Mouse (Mus musculus) CH12.LX (cell line): ENCODE data around the gene Gins3. TPM values are rescaled to one million over a fixed set of nuclear protein-coding genes. Genes with fewer than 3 reads are reported as not detected.

Experiments used
- DNase-seq: peaks from one replicate; pipeline ENCODE4 v3.0.0-alpha.2; 2013; ENCODE audit errors: extremely low read depth
- H3K27ac ChIP-seq: 2 replicates; pipeline ENCODE4 v1.5.1; 2012; ENCODE audit warnings: low read depth, mild to moderate bottlenecking, control low read depth, moderate library complexity; ENCODE audit not compliant: insufficient read depth
- H3K27me3 ChIP-seq: replicated peaks from 2 replicates; pipeline ENCODE3; 2012; ENCODE audit warnings: inconsistent platforms
- H3K36me3 ChIP-seq, 2 experiments: replicated peaks in 1 of 2; 2 replicates each; pipeline versions ENCODE3 to v1.6.1; 2012; ENCODE audit warnings: inconsistent platforms in 1 of 2, low read length in 1 of 2, mild to moderate bottlenecking in 1 of 2, mixed read lengths in 1 of 2, moderate library complexity in 1 of 2; ENCODE audit not compliant: control insufficient read depth in 1 of 2, insufficient read depth in 1 of 2
- H3K4me1 ChIP-seq, 2 experiments: 2 replicates each; pipeline ENCODE4 v1.6.1; 2012; ENCODE audit warnings: inconsistent platforms in 1 of 2, moderate library complexity in 1 of 2; ENCODE audit not compliant: insufficient read depth in 2 of 2, control insufficient read depth in 1 of 2
- H3K4me2 ChIP-seq: 2 replicates; pipeline ENCODE4 v1.6.1; 2012; ENCODE audit warnings: low read depth, mild to moderate bottlenecking, control low read depth; ENCODE audit not compliant: poor library complexity, insufficient read depth, severe bottlenecking
- H3K4me3 ChIP-seq, 3 experiments: fragments of 150-350 bp in 1 of 3; sonication (generic) in 1 of 3; replicated peaks in 1 of 3; 2 replicates each; pipeline versions ENCODE3 to v1.5.1; 2011 to 2012; ENCODE audit warnings: low read depth in 2 of 3, low read length in 2 of 3, mild to moderate bottlenecking in 2 of 3, moderate library complexity in 2 of 3, control low read depth in 1 of 3, improper control_type of control experiment in 1 of 3, inconsistent platforms in 1 of 3, mixed read lengths in 1 of 3; ENCODE audit not compliant: poor library complexity in 1 of 3
- H3K79me2 ChIP-seq: replicated peaks from 2 replicates; pipeline ENCODE4 v1.6.1; 2012; ENCODE audit warnings: mild to moderate bottlenecking, moderate library complexity; ENCODE audit not compliant: control insufficient read depth, poor library complexity, insufficient read depth, severe bottlenecking; ENCODE audit errors: extremely low read depth
- H3K9ac ChIP-seq: 2 replicates; pipeline ENCODE4 v1.6.1; 2012; ENCODE audit warnings: low read depth, mild to moderate bottlenecking, control low read depth, moderate library complexity; ENCODE audit not compliant: insufficient read depth
- H3K9me3 ChIP-seq: replicated peaks from 2 replicates; pipeline ENCODE3; 2012; ENCODE audit warnings: low read length, inconsistent platforms, mixed read lengths
- CHD1 ChIP-seq: IDR thresholded peaks from 2 replicates; pipeline ENCODE4 v1.6.1; 2012; ENCODE audit warnings: low read depth, low read length, improper control_type of control experiment, inconsistent platforms
- CTCF ChIP-seq, 2 experiments: IDR thresholded peaks in 1 of 2; conservative IDR thresholded peaks in 1 of 2; 2 replicates each; pipeline ENCODE4 v1.5.1; 2011 to 2012; ENCODE audit warnings: low read depth in 2 of 2, low read length in 2 of 2, improper control_type of control experiment in 1 of 2, inconsistent platforms in 1 of 2, mild to moderate bottlenecking in 1 of 2, moderate library complexity in 1 of 2
- E2F4 ChIP-seq: IDR thresholded peaks from 2 replicates; pipeline ENCODE4 v1.6.1; 2011; ENCODE audit warnings: low read depth, low read length, improper control_type of control experiment; ENCODE audit not compliant: insufficient replicate concordance
- ELF1 ChIP-seq: IDR thresholded peaks from 2 replicates; pipeline ENCODE4 v1.6.1; 2014; ENCODE audit warnings: low read depth, mild to moderate bottlenecking, inconsistent platforms, low read length, improper control_type of control experiment
- ETS1 ChIP-seq: conservative IDR thresholded peaks from 2 replicates; pipeline ENCODE4 v1.6.1; 2012; ENCODE audit warnings: low read depth, mild to moderate bottlenecking, inconsistent platforms, low read length, improper control_type of control experiment, moderate library complexity
- HCFC1 ChIP-seq: IDR thresholded peaks from 2 replicates; pipeline ENCODE4 v1.6.1; 2012; ENCODE audit warnings: low read depth, mild to moderate bottlenecking, inconsistent platforms, low read length, improper control_type of control experiment
- IRF4 ChIP-seq: IDR thresholded peaks from 2 replicates; pipeline ENCODE4 v1.6.1; 2014; ENCODE audit warnings: low read depth, mild to moderate bottlenecking, inconsistent platforms, low read length, improper control_type of control experiment
- JUN ChIP-seq: IDR thresholded peaks from 2 replicates; pipeline ENCODE4 v1.6.1; 2011; ENCODE audit warnings: low read depth, mild to moderate bottlenecking, low read length, improper control_type of control experiment, moderate library complexity; ENCODE audit not compliant: insufficient read depth
- JUND ChIP-seq: conservative IDR thresholded peaks from 2 replicates; pipeline ENCODE4 v1.6.1; 2011; ENCODE audit warnings: low read depth, low read length, improper control_type of control experiment
- KAT2A ChIP-seq: IDR thresholded peaks from 2 replicates; pipeline ENCODE4 v1.6.1; 2012; ENCODE audit warnings: low read length, improper control_type of control experiment, inconsistent platforms; ENCODE audit not compliant: insufficient replicate concordance
- MAX ChIP-seq: IDR thresholded peaks from 2 replicates; pipeline ENCODE4 v1.6.1; 2011; ENCODE audit warnings: low read length, improper control_type of control experiment
- MAZ ChIP-seq: IDR thresholded peaks from 2 replicates; pipeline ENCODE4 v1.6.1; 2012; ENCODE audit warnings: low read depth, mild to moderate bottlenecking, inconsistent platforms, low read length, improper control_type of control experiment, moderate library complexity
- MEF2A ChIP-seq: IDR thresholded peaks from 2 replicates; pipeline ENCODE4 v1.6.1; 2014; ENCODE audit warnings: low read depth, mild to moderate bottlenecking, inconsistent platforms, low read length, improper control_type of control experiment, borderline replicate concordance
- MXI1 ChIP-seq: IDR thresholded peaks from 2 replicates; pipeline ENCODE4 v1.6.1; 2011; ENCODE audit warnings: mild to moderate bottlenecking, low read depth, low read length, improper control_type of control experiment
- MYC ChIP-seq: IDR thresholded peaks from 2 replicates; pipeline ENCODE4 v1.6.1; 2011; ENCODE audit warnings: low read depth, mild to moderate bottlenecking, improper control_type of control experiment, low read length
- NELFE ChIP-seq: IDR thresholded peaks from 2 replicates; pipeline ENCODE4 v1.6.1; 2011; ENCODE audit warnings: low read depth, low read length, improper control_type of control experiment
- NRF1 ChIP-seq: IDR thresholded peaks from 2 replicates; pipeline ENCODE4 v1.6.1; 2014; ENCODE audit warnings: low read depth, mild to moderate bottlenecking, inconsistent platforms, low read length, improper control_type of control experiment, moderate library complexity
- PAX5 ChIP-seq: IDR thresholded peaks from 2 replicates; pipeline ENCODE4 v1.6.1; 2012; ENCODE audit warnings: low read length, inconsistent platforms, mixed read lengths
- POLR2AphosphoS2 ChIP-seq: IDR thresholded peaks from 2 replicates; pipeline ENCODE4 v1.6.1; 2011; ENCODE audit warnings: low read depth, low read length, improper control_type of control experiment
- RAD21 ChIP-seq: IDR thresholded peaks from 2 replicates; pipeline ENCODE4 v1.6.1; 2011; ENCODE audit warnings: low read depth, mild to moderate bottlenecking, low read length, improper control_type of control experiment, moderate library complexity
- SIN3A ChIP-seq: IDR thresholded peaks from 2 replicates; pipeline ENCODE4 v1.6.1; 2012; ENCODE audit warnings: low read length, improper control_type of control experiment, inconsistent platforms
- SMC3 ChIP-seq: IDR thresholded peaks from 2 replicates; pipeline ENCODE4 v1.6.1; 2011; ENCODE audit warnings: low read depth, low read length, improper control_type of control experiment
- TBP ChIP-seq: conservative IDR thresholded peaks from 2 replicates; pipeline ENCODE4 v1.6.1; 2011; ENCODE audit warnings: low read depth, low read length, improper control_type of control experiment
- USF2 ChIP-seq: conservative IDR thresholded peaks from 2 replicates; pipeline ENCODE4 v1.6.1; 2011; ENCODE audit warnings: low read depth, low read length, improper control_type of control experiment
- ZKSCAN1 ChIP-seq: IDR thresholded peaks from 2 replicates; pipeline ENCODE4 v1.6.1; 2012; ENCODE audit warnings: low read depth, inconsistent platforms, low read length, improper control_type of control experiment, borderline replicate concordance
- ZMIZ1 ChIP-seq: IDR thresholded peaks from 2 replicates; pipeline ENCODE4 v1.6.1; 2012; ENCODE audit warnings: low read depth, mild to moderate bottlenecking, inconsistent platforms, low read length, improper control_type of control experiment
- ZNF384 ChIP-seq: IDR thresholded peaks from 2 replicates; pipeline ENCODE4 v1.6.1; 2012; ENCODE audit warnings: low read depth, low read length, improper control_type of control experiment, inconsistent platforms
- dilution Hi-C: fragments of 300-500 bp; cut with MboI; formaldehyde crosslinking; loops from 2 replicates; pipeline ENCODE4 v1.14.3; 2020; ENCODE audit warnings: low sequenced_read_pairs; ENCODE audit not compliant: extremely low pct_unique_long_range_greater_than_20kb, extremely low pct_ligation_motif_present
- in situ Hi-C: fragments of 300-500 bp; cut with MboI; formaldehyde crosslinking; loops from 3 replicates; pipeline ENCODE4 v1.14.3; 2019; ENCODE audit warnings: low sequenced_read_pairs, low pct_ligation_motif_present, low pct_unique_long_range_greater_than_20kb, mixed read lengths
- polyA plus RNA-seq: library from polyadenylated mRNA; unstranded; fragments of >175 nt; gene quantifications from 2 replicates; pipeline ENCODE4 v1.2.1, GENCODE M21; 2012; ENCODE audit warnings: low read depth; ENCODE audit not compliant: insufficient read length
- total RNA-seq, 2 experiments: library from RNA; depleted of rRNA; stranded (reverse); fragments of 300-350 nt in 1 of 2; fragments of >200 nt in 1 of 2; gene quantifications; 2 replicates each; pipeline ENCODE4 v1.2.3; 2012 to 2014

Gene Gins3
- total and polyA plus RNA-seq, 3 experiments, result 10.4 to 18.0 (median 14.2) TPM

GRCm38 (mm10) chr8:95661085-95661484 is 27.8 kb downstream of the Gins3 start:
- Histone ChIP-seq H3K27me3 (no peaks in the 10 kb centered on the region), H3K4me1 (peaks cover 0 to 17% of the 10 kb centered on the region in 2 experiments; a peak in 2 of 4 replicates), H3K79me2 (no peaks in the 10 kb centered on the region), H3K9ac (no peak overlapping the region), H3K4me2 (no peak overlapping the region), H3K27ac (no peak overlapping the region), H3K4me3 (no peak overlapping the region), H3K9me3 (no peaks in the 10 kb centered on the region), H3K36me3 (no peaks in the 10 kb centered on the region)
- TF ChIP-seq SIN3A (no peak), RAD21 (no peak), NRF1 (no peak), PAX5 (no peak), JUN (no peak), ZMIZ1 (no peak), ETS1 (no peak), MXI1 (no peak), USF2 (no peak), MYC (no peak), JUND (no peak), CTCF (conservative IDR thresholded peaks at IDR 0.05 in 1 of 2, IDR thresholded peaks at IDR 0.05 in 1 of 2; ENCODE audit: low read depth in 2 of 2, low read length in 2 of 2) (no peak), MAX (no peak), CHD1 (no peak), ELF1 (no peak), POLR2AphosphoS2 (no peak), SMC3 (no peak), ZNF384 (no peak)
- dilution Hi-C loops, result no loop called here
- in situ Hi-C loops, result no loop called here
- DNase-seq, result no peak

- DNase-seq, result no peak
- in situ Hi-C loops, result no loop called here
- no peaks in the 10 kb centered on the region for H3K36me3 ChIP-seq
- TF ChIP-seq SIN3A, result no peak
- TF ChIP-seq KAT2A, result no peak
- TF ChIP-seq IRF4, result no peak
- no peak for TF ChIP-seq USF2
- no peak for TF ChIP-seq MAZ
- no peak for TF ChIP-seq TBP
- TF ChIP-seq NELFE, result no peak
- no peak for TF ChIP-seq MAX
- no peak for TF ChIP-seq HCFC1
- no peak for TF ChIP-seq JUND
- TF ChIP-seq MEF2A, result no peak
- no peak for TF ChIP-seq ETS1
- TF ChIP-seq ZKSCAN1, result no peak
- TF ChIP-seq RAD21, result no peak
- TF ChIP-seq E2F4, result no peak
- no peak for TF ChIP-seq SMC3
- TF ChIP-seq, all 38 proteins: peak for 0
- dilution Hi-C loops, result no loop called here
- Histone ChIP-seq H3K4me1 (peaks cover 0 to 15% of the 10 kb centered on the region in 2 experiments; a peak in 2 of 4 replicates), H3K4me2 (no peak overlapping the region), H3K9me3 (no peaks in the 10 kb centered on the region), H3K27me3 (no peaks in the 10 kb centered on the region), H3K9ac (no peak overlapping the region), H3K27ac (no peak overlapping the region), H3K79me2 (no peaks in the 10 kb centered on the region), H3K4me3 (no peak overlapping the region)
Observed at GRCm38 (mm10) chr8:95661575-95661974, 28.3 kb downstream of the Gins3 start.
